Mouse (Mus musculus): ENCODE measurements around the gene Rab3gap1. TPM values are rescaled to one million over a fixed set of nuclear protein-coding genes. Genes with fewer than 3 reads are reported as not detected.
A peak's percentile ranks its signal among the peaks of the same experiment; 100 is the strongest.
"Not testable (repeated sequence)": the region's sequence is repeated elsewhere in the genome, so short reads cannot be mapped to it uniquely, and the experiment has no call there.

The Rab3gap1 gene
- total RNA-seq, 2 experiments from 2014 or later, result 41.9 to 44.7 TPM

GRCm38 (mm10) chr1:127915316-127915715 lies 46.7 kb downstream of the Rab3gap1 start:
- no peak for DNase-seq (ENCODE audit: low spot score in 2 of 2)

DNA sequence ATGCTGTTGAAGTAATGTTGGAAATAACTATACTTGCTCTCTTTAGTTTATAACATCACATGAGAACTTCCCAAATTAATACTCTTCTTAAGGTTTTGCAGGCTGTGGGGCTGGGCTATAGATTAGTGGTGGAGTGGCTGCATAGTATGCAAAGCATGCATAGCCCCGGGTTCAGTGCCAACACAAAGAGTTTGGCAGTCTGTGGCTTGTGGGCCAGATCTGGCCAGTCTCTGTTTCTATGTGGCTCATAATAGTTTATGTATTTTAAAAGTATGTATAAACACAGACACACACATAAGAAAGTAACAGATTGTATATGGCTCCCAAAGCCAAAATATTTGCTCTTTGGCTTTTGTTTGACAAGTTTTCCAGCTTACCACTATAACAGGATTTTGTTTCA lies 47.2 kb downstream of the Rab3gap1 start:
- no peak for DNase-seq (ENCODE audit: low spot score in 2 of 2)

- no peak for DNase-seq (ENCODE audit: low spot score in 2 of 2)
These were observed 64.8 kb downstream of the Rab3gap1 start for GRCm38 (mm10) chr1:127933405-127933804.

- no peak for DNase-seq (ENCODE audit: low spot score in 2 of 2)
These were observed 65.7 kb downstream of the Rab3gap1 start for GRCm38 (mm10) chr1:127934322-127934721.

DNA sequence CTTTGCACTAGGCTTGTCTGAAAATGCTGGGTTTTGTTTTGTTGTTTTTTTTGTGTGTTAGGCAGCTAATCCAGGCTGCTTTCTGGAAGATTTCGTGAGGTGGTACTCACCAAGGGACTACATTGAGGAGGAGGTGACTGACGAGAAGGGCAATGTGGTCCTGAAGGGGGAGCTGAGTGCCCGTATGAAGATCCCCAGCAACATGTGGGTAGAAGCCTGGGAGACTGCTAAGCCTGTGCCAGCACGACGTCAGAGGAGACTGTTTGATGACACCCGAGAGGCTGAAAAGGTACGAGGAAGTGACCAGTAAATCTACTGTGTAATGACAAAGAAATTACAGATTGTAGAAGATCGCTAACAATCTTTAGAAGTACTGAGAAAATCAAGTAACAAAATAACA lies 68.7 kb downstream of the Rab3gap1 start:
- no peak for DNase-seq (ENCODE audit: low spot score in 2 of 2)

DNA sequence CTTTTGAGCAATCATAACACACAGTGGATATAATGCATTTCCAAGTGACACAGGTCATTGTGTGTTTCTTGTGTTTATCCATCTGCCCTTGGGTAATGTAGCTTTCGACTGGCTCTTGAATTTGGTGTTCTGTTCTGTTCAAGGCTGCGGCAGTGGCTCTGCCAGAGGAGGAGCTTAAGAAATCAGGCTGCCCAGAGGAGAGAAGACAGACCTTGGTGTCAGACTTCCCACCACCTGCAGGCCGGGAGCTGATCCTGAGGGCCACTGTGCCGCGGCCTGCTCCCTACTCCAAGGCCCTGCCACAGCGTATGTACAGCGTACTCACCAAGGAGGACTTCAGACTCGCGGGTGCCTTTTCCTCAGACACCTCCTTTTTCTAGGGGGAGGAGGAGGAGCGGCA lies 73.7 kb downstream of the Rab3gap1 start:
- DNase-seq (ENCODE audit: low spot score in 2 of 2), result peak in 1 of 2 experiments; percentile 12

- no peak for DNase-seq (ENCODE audit: low spot score in 2 of 2)
These were observed 74.9 kb downstream of the Rab3gap1 start for GRCm38 (mm10) chr1:127943516-127943915.

GRCm38 (mm10) chr1:127945696-127946575 lies 77.4 kb downstream of the Rab3gap1 start:
- no peak for DNase-seq (ENCODE audit: low spot score in 2 of 2)

- no peak for DNase-seq (ENCODE audit: low spot score in 2 of 2)
These were observed 78.2 kb downstream of the Rab3gap1 start for GRCm38 (mm10) chr1:127946615-127947249.

DNA sequence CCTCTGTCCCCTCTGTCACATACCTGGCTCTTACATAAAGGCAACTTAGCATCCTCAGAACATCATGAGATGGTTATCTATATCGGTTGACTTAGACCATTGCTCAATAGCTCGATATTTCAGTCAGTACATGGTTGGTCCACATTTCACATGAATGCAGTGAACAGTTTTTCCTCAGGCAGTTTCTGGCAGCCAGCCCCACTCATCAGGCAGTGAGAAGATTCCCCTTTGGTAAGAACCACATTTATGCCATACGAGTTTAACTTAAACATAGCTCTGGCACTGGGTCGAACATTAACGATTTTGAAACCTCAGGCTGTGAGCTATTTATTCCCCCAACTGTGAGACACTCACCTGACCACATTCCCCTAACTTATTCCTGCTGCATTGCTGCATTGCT lies 80.2 kb downstream of the Rab3gap1 start:
- no peak for DNase-seq (ENCODE audit: low spot score in 2 of 2)

DNA sequence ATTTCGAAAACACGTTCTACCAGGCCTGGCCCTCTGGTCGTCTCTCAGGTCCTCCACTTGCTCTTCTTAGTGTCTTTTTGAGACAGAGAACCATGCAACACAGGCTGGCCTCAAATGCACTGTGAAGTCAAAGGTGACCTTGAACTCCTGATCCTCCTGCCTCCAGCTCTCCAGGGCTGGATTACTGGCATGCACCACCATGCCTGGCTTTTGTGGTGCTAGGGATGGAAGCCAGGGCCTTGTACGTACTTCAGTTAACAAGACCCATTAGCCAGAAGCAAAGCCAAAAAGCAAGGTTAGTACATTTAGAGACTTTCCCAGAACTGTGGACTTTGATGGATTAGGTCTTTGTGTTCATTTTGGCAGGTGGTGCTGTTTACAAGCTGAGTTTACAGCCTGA lies 83.7 kb downstream of the Rab3gap1 start:
- DNase-seq (ENCODE audit: low spot score in 2 of 2), result no peak

DNA sequence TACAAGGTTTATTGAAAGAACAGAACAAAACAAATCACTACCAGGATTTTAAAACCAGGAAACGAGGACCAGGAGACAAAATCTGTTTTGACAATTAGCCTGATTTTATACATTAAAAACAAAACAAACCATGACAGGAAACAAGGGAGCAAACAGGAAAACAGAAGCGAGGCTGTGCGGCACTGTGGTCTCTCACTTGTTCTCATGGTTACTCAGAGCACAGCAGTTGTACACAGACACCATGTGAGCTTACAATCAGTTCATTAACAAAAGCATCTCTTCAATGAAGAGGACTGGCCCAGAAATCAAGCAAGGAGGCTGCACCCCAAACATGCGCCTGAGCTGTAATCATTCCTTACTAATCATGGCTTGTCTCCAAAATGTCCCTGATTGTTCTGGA lies 85.6 kb downstream of the Rab3gap1 start:
- not testable (repeated sequence) for DNase-seq (ENCODE audit: low spot score in 2 of 2)

- no peak for DNase-seq (ENCODE audit: low spot score in 2 of 2)
These were observed 86.2 kb downstream of the Rab3gap1 start for GRCm38 (mm10) chr1:127954800-127955199.

GRCm38 (mm10) chr1:127956524-127956923 lies 88.0 kb downstream of the Rab3gap1 start:
- DNase-seq (ENCODE audit: low spot score in 2 of 2), result no peak

- DNase-seq (ENCODE audit: low spot score in 2 of 2), result no peak
These were observed 90.2 kb downstream of the Rab3gap1 start for GRCm38 (mm10) chr1:127958801-127959200.

DNA sequence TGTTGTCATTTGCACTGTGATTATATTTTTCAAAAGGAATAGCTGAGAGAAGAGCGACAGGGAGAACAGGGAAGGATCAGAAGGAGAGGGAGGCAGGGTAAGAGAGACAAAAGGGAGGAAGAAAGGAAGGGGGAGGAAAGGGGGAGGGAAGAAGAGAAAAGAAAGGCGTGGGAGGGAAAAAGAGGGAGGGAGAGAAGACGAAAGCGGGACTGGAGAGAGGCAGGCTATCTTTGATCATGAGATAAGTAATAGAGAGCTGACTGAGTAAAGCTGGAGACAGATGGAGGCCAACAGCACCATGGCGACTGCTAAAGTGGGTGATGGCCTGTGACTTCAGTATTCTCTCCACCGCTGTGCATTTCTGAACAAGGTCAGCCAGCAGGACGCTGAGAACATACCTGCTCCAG lies 90.7 kb downstream of the Rab3gap1 start:
- DNase-seq (ENCODE audit: low spot score in 2 of 2), result no peak

GRCm38 (mm10) chr1:127961140-127961539 lies 92.6 kb downstream of the Rab3gap1 start:
- DNase-seq (ENCODE audit: low spot score in 2 of 2), result no peak

- DNase-seq (ENCODE audit: low spot score in 2 of 2), result no peak
These were observed 94.8 kb downstream of the Rab3gap1 start for GRCm38 (mm10) chr1:127963326-127963725.

DNA sequence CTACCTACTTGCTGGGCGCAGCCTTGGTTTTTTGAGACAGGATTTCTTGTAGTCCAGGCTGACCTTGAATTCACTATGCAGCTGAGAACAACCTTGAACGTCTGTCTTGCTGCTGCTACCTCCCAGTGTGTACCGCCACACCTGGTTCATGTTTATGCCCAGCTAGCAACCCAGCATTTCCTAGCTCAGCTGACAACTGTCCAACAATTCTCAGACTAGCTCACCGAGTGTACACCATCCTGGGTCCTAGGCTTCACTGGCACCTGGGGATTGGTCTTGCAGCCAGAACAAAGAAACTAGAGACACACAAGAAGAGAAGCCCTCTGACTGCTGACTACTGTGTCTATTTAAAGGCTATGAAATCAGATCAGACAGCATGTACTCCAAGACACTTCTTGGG lies 102.3 kb downstream of the Rab3gap1 start:
- DNase-seq (ENCODE audit: low spot score in 2 of 2), result no peak

DNA sequence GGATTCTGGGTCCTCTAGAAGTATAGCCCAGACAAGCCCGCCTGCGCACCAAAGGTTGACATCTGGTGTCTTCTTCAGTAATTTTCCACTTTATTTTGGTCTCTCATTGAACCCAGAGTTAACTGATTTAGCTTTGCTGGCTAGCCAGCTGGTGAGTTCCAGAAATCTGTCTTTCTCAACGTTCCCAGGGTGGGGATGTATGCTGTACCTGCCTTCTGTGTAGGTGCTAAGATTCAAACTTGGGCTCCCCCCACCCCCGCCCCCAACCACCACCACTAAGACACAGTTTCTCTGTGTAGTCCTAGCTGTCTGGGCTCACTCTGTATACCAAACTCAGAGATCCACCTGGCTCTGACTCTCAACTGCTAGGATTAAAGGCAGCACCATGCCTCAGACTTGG lies 105.5 kb downstream of the Rab3gap1 start:
- no peak for DNase-seq (ENCODE audit: low spot score in 2 of 2)

DNA sequence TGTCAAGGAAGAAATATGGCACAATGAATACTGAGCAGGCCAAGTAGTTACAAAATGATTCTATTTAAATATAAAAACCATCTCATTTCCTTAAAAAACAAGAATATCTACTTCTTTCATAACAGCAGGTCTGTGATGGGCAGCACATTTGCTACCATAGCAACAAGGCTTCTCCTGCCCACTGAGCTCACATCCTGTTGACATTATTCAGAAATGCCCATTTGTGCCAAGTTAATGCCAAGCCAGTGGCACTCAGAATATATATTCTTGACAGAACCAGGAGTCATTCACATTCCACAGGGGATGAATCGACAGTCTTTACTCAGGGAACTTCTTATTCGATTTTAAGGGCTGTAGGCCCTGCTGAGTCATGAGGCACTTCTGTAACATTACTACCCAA lies 107.1 kb downstream of the Rab3gap1 start:
- no peak for DNase-seq (ENCODE audit: low spot score in 2 of 2)

DNA sequence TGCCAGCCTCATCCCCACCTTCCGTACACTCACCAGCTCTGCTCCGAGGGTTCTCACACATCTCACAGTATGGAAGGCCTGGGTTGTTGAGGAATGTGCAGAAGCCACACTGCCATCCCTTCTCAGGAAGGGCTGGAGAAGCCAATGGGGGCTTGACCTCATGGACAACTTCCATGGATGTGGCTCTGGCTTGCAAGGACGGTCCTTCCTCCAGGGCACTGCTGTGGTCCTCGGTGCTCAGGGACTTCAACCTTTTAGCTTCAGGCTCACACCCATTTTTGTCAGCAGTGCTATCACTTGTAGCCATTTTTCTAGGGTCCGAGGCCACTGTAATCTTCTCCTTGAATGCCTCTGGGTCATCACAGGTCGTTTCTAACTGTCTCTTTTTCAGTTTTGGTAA lies 107.5 kb downstream of the Rab3gap1 start:
- no peak for DNase-seq (ENCODE audit: low spot score in 2 of 2)

- no peak for DNase-seq (ENCODE audit: low spot score in 2 of 2)
These were observed 109.6 kb downstream of the Rab3gap1 start for GRCm38 (mm10) chr1:127978125-127978524.
